Mouse (Mus musculus) spleen, adult 12 weeks (tissue): Measurements from ENCODE around the gene Olfr777.
"Not testable (repeated sequence)": the region's sequence is repeated elsewhere in the genome, so short reads cannot be mapped to it uniquely, and the experiment has no call there.

Experiments
- DNase-seq: peaks from one replicate; pipeline ENCODE4 v3.0.0; 2022; ENCODE audit warnings: low spot score

Olfr777 gene

GRCm38 (mm10) chr10:129271081-129271535 lies at the start of gene Olfr777:
Gene Olfr777 (minus strand): TSS chr10:129271485.
- DNase-seq: no peak

- DNase-seq: no peak
Measured at GRCm38 (mm10) chr10:129317817-129318216, 46.5 kb upstream of the Olfr777 start, which contains the start of gene Olfr780. Gene Olfr780 (plus strand): TSS chr10:129318117.

GRCm38 (mm10) chr10:129313521-129313920 lies 42.2 kb upstream of the Olfr777 start:
- DNase-seq: not testable (repeated sequence)

GRCm38 (mm10) chr10:129312973-129313372 lies 41.7 kb upstream of the Olfr777 start:
- not testable (repeated sequence) for DNase-seq

GRCm38 (mm10) chr10:129258827-129259226 lies 12.5 kb downstream of the Olfr777 start, which contains the start of gene Olfr776:
Gene Olfr776 (plus strand): TSS chr10:129259127.
- no peak for DNase-seq

GRCm38 (mm10) chr10:129248112-129248511 lies 23.2 kb downstream of the Olfr777 start, which contains the start of gene Olfr775:
Gene Olfr775 (plus strand): TSS chr10:129248412.
- no peak for DNase-seq

- DNase-seq: no peak
Measured at GRCm38 (mm10) chr10:129235904-129236303, 35.4 kb downstream of the Olfr777 start, which contains the start of gene Olfr774. Gene Olfr774 (plus strand): TSS chr10:129236204.

- no peak for DNase-seq
Measured at GRCm38 (mm10) chr10:129230737-129231136, 40.5 kb downstream of the Olfr777 start.
